Mouse (Mus musculus) kidney, adult 2 months (tissue): Measurements from ENCODE around the gene Cflar.
"Not testable (repeated sequence)": the region's sequence is repeated elsewhere in the genome, so short reads cannot be mapped to it uniquely, and the experiment has no call there.

Source experiments
- CTCF ChIP-seq: fragments of 200-500 bp; conservative IDR thresholded peaks from 2 replicates; pipeline ENCODE4 v1.5.1; 2011; ENCODE audit warnings: low read depth, mild to moderate bottlenecking, control low read depth, low read length, moderate library complexity, mixed read lengths; ENCODE audit not compliant: insufficient read depth, insufficient read length
- POLR2A ChIP-seq: fragments of 200-500 bp; IDR thresholded peaks from one replicate; pipeline ENCODE4 v1.6.1; 2011; ENCODE audit warnings: low read depth, low read length, control low read depth

- TF ChIP-seq CTCF, POLR2A: not testable (repeated sequence)
Measured at GRCm38 (mm10) chr1:58690834-58691488, 20.3 kb upstream of the Cflar start.
